In the genomic region with DNA sequence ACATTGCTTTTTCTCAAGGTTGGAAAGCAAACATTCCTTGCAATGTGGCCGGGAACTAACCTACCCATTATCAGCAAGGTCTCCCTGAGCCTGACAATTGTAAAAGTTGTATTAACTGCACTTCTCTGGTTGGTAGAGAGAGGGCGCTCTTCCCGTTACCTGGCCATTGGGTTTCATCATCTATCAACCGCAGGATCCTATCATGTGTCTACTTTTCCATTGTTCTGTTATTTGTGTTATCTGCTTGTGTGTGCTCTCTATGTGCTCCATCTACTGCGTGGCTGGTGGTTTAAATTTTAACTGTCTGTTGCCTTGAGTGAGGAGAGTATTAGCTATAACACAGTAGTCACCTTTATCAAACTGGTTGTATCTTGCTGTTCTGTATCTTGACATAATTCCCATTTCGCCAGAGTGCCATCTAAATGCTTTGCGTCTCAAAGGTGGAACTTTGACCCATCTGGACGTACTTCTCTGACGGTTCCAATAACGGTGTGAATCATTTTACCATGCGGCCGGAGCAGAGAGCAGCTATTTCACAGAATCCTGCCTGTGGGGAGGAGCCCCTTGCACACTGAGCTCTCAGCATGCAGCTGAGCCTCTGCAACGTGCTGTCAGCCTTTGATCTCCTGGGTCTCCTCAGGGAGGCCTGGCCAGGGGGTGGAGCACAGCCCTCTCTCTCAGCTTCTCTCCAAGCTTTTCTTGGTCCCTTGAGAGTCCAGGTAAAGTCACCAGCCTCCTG, we compare ENCODE assay signal across 9 mouse cellular contexts.
DNase-seq lines count a peak whose midpoint lies in the region; ATAC-seq lines count a peak whose summit lies in the region.
"Had no signal": no experiment of that assay in that cellular context is flagged by ENCODE, and none has a peak within 500 bp of the region (broad histone marks: within the 10 kb centered on the region; RNA-seq: fewer than 3 reads in every experiment).

No protein-coding gene starts in this region.

- peak; percentile 40; the same call in 1 of the 2 replicates for ATAC-seq in limb, embryonic 11.5 days (ENCODE audit: insufficient number of reproducible peaks, low FRiP score, low TSS enrichment, low read depth)
- ATAC-seq in midbrain, embryonic 12.5 days (ENCODE audit: low FRiP score, low read depth): no peak

- H3K9ac ChIP-seq in limb, embryonic 11.5 days (ENCODE audit: low read length): no peak overlapping the region
- H3K9ac ChIP-seq in midbrain, embryonic 12.5 days (replicated peaks): no peak overlapping the region
- H3K9ac ChIP-seq: hindbrain, embryonic 15.5 days had no signal

- no peak overlapping the region for H3K27ac ChIP-seq in limb, embryonic 11.5 days (replicated peaks; ENCODE audit: low read depth, low read length)
- no peak overlapping the region for H3K27ac ChIP-seq in limb, embryonic 10.5 days
- peak overlapping the region; percentile 36; the same call in 1 of the 2 replicates for H3K27ac ChIP-seq in midbrain, embryonic 12.5 days (replicated peaks)
- H3K27ac ChIP-seq: hindbrain, embryonic 15.5 days had no signal

- peaks cover 26% of the 10 kb centered on the region for H3K4me1 ChIP-seq in limb, embryonic 11.5 days (ENCODE audit: control insufficient read depth, insufficient read depth, low read length)
- H3K4me1 ChIP-seq in limb, embryonic 10.5 days: peaks cover 59% of the 10 kb centered on the region
- peaks cover 28% of the 10 kb centered on the region for H3K4me1 ChIP-seq in midbrain, embryonic 12.5 days

- H3K9me3 ChIP-seq in limb, embryonic 11.5 days (ENCODE audit: control insufficient read depth, low read length): no peaks in the 10 kb centered on the region
- no peaks in the 10 kb centered on the region for H3K9me3 ChIP-seq in limb, embryonic 10.5 days (replicated peaks)
- no peaks in the 10 kb centered on the region for H3K9me3 ChIP-seq in midbrain, embryonic 12.5 days
- H3K9me3 ChIP-seq: hindbrain, embryonic 15.5 days had no signal

- no peaks in the 10 kb centered on the region for H3K36me3 ChIP-seq in limb, embryonic 11.5 days (ENCODE audit: control insufficient read depth, insufficient read depth, low read length)
- no peaks in the 10 kb centered on the region for H3K36me3 ChIP-seq in limb, embryonic 10.5 days
- no peaks in the 10 kb centered on the region for H3K36me3 ChIP-seq in midbrain, embryonic 12.5 days
- H3K36me3 ChIP-seq: hindbrain, embryonic 15.5 days had no signal

- no peak overlapping the region for H3K4me2 ChIP-seq in limb, embryonic 11.5 days (ENCODE audit: low read depth, severe bottlenecking)
- H3K4me2 ChIP-seq in midbrain, embryonic 12.5 days (replicated peaks): no peak overlapping the region
- H3K4me2 ChIP-seq: hindbrain, embryonic 15.5 days had no signal

- no peak overlapping the region for H3K4me3 ChIP-seq in limb, embryonic 11.5 days (ENCODE audit: low read depth, low read length)
- no peak overlapping the region for H3K4me3 ChIP-seq in limb, embryonic 10.5 days
- no peak overlapping the region for H3K4me3 ChIP-seq in midbrain, embryonic 12.5 days
- H3K4me3 ChIP-seq: hindbrain, embryonic 15.5 days had no signal

- H3K27me3 ChIP-seq in limb, embryonic 11.5 days (ENCODE audit: control insufficient read depth, insufficient read depth, low read length): no peaks in the 10 kb centered on the region; the same call in 1 of the 2 replicates
- H3K27me3 ChIP-seq in limb, embryonic 10.5 days (ENCODE audit: low read depth, poor library complexity, severe bottlenecking): peaks cover 61% of the 10 kb centered on the region
- peaks cover 31% of the 10 kb centered on the region for H3K27me3 ChIP-seq in midbrain, embryonic 12.5 days
- H3K27me3 ChIP-seq: hindbrain, embryonic 15.5 days had no signal

- DNase-seq in adrenal gland, adult (ENCODE audit: inconsistent age in 2 of 2, low spot score in 1 of 2): peak; percentile 9 to 60
- DNase-seq in adrenal gland, postnatal 4 days (ENCODE audit: low spot score in 2 of 2): no peak
- DNase-seq in limb, embryonic 11.5 days (ENCODE audit: low spot score): peak; percentile 56
- no peak for DNase-seq in limb, embryonic 10.5 days (ENCODE audit: low spot score)
- DNase-seq in embryo, embryonic 11 days: peak; percentile 49
- DNase-seq in frontal cortex, postnatal 36 days (ENCODE audit: low spot score in 2 of 2): no peak
- no peak for DNase-seq in adrenal gland, postnatal 10 days

- 5% methylated on average over 13 of the region's 13 CpGs for WGBS in limb, embryonic 11.5 days
- 5% methylated on average over 13 of the region's 13 CpGs for WGBS in limb, embryonic 10.5 days
- 11% methylated on average over 13 of the region's 13 CpGs for WGBS in midbrain, embryonic 12.5 days

Comparison
In these comparisons a context has a peak if more than half of its experiments do, and no peak if none do; other contexts are left out.
1. DNase-seq: peak in adrenal gland, adult (2 of 2), limb, embryonic 11.5 days (single experiment) and embryo, embryonic 11 days (single experiment); none in adrenal gland, postnatal 4 days (0 of 2), limb, embryonic 10.5 days (single experiment), frontal cortex, postnatal 36 days (0 of 2) and adrenal gland, postnatal 10 days (single experiment).